Mouse (Mus musculus): ENCODE data around the gene Dazl.

Gene Dazl

DNA sequence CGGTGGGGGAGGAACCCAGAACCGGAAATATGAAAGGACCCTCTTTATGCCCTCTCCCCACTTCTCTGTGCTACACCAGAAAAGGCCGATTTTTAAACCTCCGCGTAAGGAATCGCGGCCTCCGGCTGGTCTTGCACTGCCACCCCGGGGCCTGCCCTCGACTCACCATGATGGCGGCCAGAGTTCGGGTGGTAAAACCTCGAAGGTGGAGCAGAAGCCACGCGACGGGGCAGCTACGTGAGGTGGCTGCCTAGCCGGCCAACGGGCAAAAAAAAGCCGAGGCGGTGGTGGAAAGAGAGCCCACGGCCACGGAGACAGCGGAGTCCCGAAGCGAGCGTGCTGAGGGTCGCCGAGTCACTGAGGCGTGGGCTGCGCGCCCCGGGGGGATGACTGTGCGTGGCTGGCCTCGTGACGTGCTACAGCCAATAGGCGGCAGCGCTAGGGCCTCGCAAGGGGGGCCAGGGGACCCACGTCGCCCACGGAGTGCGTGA is at the start of gene Dazl:
Dazl (minus strand) TSS at position 396 of the 491 bp plus-strand sequence.
- DNase-seq (ENCODE audit: low read depth, low spot score): peak; percentile 45

GRCm38 (mm10) chr17:50341850-50342544 is 48.6 kb upstream of the Dazl start:
- no peak for DNase-seq (ENCODE audit: low read depth, low spot score)

- no peak for DNase-seq (ENCODE audit: low read depth, low spot score)
Measured at GRCm38 (mm10) chr17:50338901-50339300, 45.5 kb upstream of the Dazl start.

DNA sequence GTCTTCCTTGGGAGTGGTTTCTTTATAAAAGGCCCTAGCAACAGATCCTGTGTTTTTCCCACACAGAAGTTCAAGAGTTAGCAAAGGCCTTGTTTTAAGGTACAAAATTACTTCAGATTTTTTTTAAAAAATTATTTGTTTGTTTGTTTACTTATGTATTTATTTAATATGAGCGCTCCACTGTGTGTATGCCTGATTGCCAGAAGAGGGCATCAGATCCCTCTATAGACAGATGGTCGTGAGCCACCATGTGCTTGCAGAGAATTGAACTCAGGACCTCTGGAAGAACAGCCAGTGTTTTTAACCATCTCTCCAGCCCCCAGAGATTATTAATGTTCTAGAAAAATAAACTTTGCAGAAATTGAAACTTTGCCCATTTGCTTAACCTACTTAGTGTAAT is 42.3 kb upstream of the Dazl start:
- no peak for DNase-seq (ENCODE audit: low read depth, low spot score)

- no peak for DNase-seq (ENCODE audit: low read depth, low spot score)
Measured at GRCm38 (mm10) chr17:50334694-50335093, 41.3 kb upstream of the Dazl start.

DNA sequence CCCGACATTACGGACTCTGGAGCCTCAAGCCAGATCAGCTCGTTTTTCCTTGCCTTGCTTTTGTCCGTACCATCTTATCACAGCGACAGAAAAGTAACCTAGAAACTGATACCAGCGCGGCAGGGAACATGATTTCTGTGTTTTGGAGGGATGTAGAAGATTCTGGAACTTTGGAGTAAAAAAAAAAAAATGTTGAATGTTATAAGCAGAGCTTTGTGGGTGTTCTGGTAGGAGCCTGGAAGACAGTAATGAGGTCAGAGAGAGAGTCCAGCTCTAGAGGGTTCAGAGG is 38.5 kb upstream of the Dazl start:
- no peak for DNase-seq (ENCODE audit: low read depth, low spot score)

DNA sequence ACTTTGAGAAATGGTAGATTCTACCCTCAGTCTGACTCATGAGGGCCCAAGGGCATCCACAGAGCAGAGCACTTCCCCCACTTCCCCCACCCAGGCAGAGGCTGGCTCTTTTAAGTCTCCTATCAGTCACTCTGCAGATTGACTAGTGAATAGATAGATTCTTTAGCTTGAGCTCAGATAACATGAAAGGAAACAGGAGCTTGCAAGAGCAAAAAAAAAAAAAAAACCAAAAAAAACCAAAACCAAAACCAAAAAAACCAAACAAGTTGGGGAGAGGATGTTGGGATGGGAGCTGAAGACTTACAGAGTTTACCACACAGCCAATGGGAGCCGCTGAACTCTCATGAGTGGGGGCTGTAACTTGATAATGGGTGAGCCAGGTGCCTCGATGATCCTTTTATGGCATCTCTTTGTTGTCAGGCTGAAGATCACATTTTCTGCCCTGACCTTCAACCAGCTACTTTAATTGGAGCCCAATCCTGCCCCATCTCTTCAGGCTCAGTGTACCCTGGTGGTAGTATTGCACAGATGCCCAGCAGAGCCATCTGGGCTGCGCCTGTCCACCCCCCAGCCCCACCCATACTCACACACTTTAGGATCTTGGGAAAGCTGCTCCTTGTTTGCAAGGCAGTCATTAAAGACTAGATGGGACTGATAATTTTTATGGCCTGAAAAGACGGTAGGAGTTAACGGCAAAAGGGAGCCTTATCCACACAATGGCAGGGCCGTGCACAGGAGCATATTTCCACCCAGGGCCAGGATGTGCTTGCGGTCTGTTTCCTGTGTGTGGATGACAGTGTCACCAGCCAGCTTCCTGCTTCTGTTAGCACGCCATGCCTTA is 38.0 kb upstream of the Dazl start:
- peak; percentile 16 for DNase-seq (ENCODE audit: low read depth, low spot score)

- no peak for DNase-seq (ENCODE audit: low read depth, low spot score)
Measured at GRCm38 (mm10) chr17:50330245-50330644, 36.8 kb upstream of the Dazl start.

- DNase-seq (ENCODE audit: low read depth, low spot score): no peak
Measured at GRCm38 (mm10) chr17:50324658-50325057, 31.2 kb upstream of the Dazl start.

DNA sequence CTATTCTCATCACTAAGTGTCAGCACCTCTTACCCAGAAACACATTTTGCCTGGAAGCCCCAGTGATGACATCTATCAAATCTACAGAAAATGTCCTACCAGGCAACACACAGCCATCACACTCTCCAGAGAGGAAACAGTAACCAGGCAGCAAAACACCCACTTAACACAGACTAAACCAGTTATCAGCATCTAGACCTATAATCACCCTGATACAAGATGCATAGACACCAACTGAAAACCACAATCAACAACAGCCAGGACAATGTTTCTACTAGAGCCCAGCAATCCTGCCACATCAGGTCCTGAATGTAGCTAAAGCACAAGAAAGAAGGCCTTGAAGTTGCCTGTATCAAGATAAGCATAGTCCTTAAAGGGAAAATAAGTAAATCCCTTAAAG is 25.4 kb upstream of the Dazl start:
- no peak for DNase-seq (ENCODE audit: low read depth, low spot score)

- no peak for DNase-seq (ENCODE audit: low read depth, low spot score)
Measured at GRCm38 (mm10) chr17:50316216-50317150, 23.0 kb upstream of the Dazl start.

- DNase-seq (ENCODE audit: low read depth, low spot score): no peak
Measured at GRCm38 (mm10) chr17:50310148-50310802, 16.8 kb upstream of the Dazl start.

DNA sequence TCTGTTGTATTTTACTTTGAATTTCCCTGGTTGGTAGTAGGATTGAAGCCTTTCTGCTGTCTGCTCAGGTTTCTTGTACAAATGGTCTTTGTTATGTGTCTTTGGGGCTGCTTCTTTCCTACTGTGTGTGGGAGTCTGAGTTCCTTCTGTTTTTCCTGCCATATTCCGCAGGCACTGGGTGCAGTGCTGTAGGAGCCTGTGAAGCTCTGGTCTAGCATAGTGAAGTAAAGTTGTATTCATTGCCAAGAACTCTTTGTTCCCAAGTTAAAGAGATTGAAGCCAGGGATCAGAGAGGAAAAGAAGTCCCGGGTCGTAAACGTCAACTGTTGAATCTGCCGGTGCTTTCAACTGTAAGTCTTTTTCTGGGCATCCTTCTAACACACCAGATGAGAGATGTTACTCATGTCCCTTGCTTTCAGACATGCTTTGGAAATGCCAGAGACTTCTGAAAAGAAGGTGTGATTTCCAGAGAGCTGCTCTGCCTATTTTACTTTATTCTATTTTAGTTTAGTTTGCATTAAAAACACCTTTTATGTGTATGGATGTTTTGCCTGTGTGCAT is 16.2 kb upstream of the Dazl start:
- no peak for DNase-seq (ENCODE audit: low read depth, low spot score)

- no peak for DNase-seq (ENCODE audit: low read depth, low spot score)
Measured at GRCm38 (mm10) chr17:50308880-50309279, 15.4 kb upstream of the Dazl start.

DNA sequence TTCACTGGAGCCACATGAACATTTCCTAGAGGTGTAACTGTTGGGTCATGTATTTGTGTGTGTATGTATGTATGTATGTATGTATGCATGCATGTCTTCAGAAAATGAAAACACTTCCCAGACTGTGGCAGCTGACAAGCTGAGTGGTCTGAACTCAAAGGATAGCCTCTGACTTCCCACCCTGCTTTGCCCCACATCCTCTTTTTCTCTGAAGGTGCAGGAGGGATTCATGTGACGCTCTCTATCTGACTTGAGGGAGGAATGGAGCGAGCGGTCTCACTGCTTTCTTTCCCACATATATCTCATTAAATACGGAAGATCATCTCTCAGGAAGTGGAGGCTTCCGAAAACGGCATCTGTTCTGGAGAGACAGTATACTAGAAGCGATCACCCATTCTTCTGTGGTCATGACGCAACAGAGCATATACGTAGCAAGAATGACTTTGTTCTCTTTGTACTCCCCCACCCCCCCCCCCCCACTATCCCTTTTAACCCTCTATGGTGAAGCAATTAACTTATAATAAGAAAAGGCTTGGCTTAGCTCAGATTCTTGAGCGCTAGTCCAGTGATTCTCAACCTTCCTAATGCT is 14.7 kb upstream of the Dazl start:
- DNase-seq (ENCODE audit: low read depth, low spot score): no peak

DNA sequence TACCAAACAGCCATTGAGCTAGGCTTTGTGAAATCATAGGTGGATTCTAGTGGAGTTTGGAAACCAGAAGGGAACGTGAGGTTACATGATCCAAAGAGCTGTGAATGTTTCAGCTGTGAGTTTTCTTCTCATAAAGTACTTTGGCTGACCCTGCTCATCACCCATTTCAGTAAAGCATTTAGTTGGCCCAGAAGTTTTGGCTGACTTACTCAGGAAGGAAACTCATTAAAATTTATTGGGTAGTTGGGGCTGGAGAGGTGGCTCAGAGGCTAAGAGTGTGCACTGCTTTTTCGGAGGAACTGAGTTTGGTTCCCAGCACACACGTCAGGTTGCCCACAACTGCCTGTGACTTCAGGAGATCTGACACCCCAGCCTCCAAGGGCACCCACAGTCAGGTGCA is 9.4 kb upstream of the Dazl start:
- no peak for DNase-seq (ENCODE audit: low read depth, low spot score)

- DNase-seq (ENCODE audit: low read depth, low spot score): peak; percentile 16
Measured at GRCm38 (mm10) chr17:50300171-50300841, 6.9 kb upstream of the Dazl start.

- no peak for DNase-seq (ENCODE audit: low read depth, low spot score)
Measured at GRCm38 (mm10) chr17:50298821-50299220, 5.4 kb upstream of the Dazl start.

- DNase-seq (ENCODE audit: low read depth, low spot score): no peak
Measured at GRCm38 (mm10) chr17:50294726-50295125, 1.3 kb upstream of the Dazl start.

DNA sequence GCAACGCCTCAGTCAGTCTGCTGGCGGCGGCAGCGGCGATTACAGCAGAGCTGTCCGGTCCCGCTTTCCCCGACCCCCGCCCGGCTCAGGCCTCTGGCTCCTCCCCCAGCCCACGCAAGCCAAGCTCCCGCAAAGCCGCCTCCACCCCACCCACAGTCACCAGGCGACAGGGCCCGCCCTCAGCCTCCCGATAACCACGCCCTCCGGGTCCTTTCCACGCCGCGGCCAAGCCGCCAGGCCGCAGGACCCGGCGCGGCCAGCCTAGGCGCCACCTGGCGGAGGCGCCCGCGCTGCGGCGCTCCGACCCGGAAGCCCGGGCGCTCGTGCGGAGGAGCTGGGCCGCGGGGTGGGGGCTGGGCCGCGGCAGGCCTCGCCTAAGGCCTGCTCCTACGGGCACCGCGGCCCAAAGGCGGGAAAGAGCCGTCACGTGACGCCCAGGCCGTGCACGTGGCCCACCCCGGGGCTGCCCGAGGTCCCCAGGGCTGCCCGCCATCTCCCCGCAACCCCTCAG is 720 bp downstream of the Dazl start:
- DNase-seq (ENCODE audit: low read depth, low spot score): peak; percentile 92
